Mouse (Mus musculus) CH12.LX (cell line): ENCODE results near the gene Hira.

Experiments
- CHD1 ChIP-seq: IDR thresholded peaks from 2 replicates; pipeline ENCODE4 v1.6.1; 2012; ENCODE audit warnings: low read depth, low read length, improper control_type of control experiment, inconsistent platforms
- CTCF ChIP-seq, 2 experiments: IDR thresholded peaks in 1 of 2; conservative IDR thresholded peaks in 1 of 2; 2 replicates each; pipeline ENCODE4 v1.5.1; 2011 to 2012; ENCODE audit warnings: low read depth in 2 of 2, low read length in 2 of 2, improper control_type of control experiment in 1 of 2, inconsistent platforms in 1 of 2, mild to moderate bottlenecking in 1 of 2, moderate library complexity in 1 of 2
- EP300 ChIP-seq: IDR thresholded peaks from 2 replicates; pipeline ENCODE4 v1.6.1; 2011; ENCODE audit warnings: low read length, improper control_type of control experiment
- MAZ ChIP-seq: IDR thresholded peaks from 2 replicates; pipeline ENCODE4 v1.6.1; 2012; ENCODE audit warnings: low read depth, mild to moderate bottlenecking, inconsistent platforms, low read length, improper control_type of control experiment, moderate library complexity
- PAX5 ChIP-seq: IDR thresholded peaks from 2 replicates; pipeline ENCODE4 v1.6.1; 2012; ENCODE audit warnings: low read length, inconsistent platforms, mixed read lengths
- POLR2A ChIP-seq: IDR thresholded peaks from 2 replicates; pipeline ENCODE4 v1.6.1; 2011; ENCODE audit warnings: low read depth, mild to moderate bottlenecking, improper control_type of control experiment, low read length
- ZC3H11A ChIP-seq: IDR thresholded peaks from 2 replicates; pipeline ENCODE4 v1.6.1; 2012; ENCODE audit warnings: low read depth, mild to moderate bottlenecking, inconsistent platforms, low read length, improper control_type of control experiment

DNA sequence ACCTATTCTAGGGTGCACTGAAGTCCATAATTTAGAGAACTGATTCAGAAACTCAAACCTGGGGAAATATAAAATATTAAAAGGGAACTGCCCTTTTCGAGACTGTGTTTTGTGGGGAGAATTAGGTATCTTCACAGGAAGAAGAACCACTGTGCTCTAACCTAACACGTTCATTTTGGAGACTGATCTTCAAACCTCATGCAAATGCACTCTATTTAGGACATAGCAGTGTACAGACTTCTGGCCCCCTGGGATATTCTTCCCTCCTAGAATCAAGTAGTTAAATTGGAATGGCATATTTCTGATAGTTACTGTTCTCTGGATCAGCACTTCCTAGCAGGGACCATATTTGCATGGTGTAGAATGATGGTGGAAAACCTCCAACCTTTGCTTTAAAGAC, 133.9 kb downstream of the Hira start:
- TF ChIP-seq CHD1 (peak; percentile 82), POLR2A (peak; percentile 38; the same call in 1 of the 2 replicates), ZC3H11A (no peak), PAX5 (no peak), CTCF (conservative IDR thresholded peaks at IDR 0.05 in 1 of 2, IDR thresholded peaks at IDR 0.05 in 1 of 2; ENCODE audit: low read depth in 2 of 2, low read length in 2 of 2) (no peak), MAZ (no peak), EP300 (peak; percentile 89)
